Mouse (Mus musculus): ENCODE data around the gene Zc3hc1.

The Zc3hc1 gene

DNA sequence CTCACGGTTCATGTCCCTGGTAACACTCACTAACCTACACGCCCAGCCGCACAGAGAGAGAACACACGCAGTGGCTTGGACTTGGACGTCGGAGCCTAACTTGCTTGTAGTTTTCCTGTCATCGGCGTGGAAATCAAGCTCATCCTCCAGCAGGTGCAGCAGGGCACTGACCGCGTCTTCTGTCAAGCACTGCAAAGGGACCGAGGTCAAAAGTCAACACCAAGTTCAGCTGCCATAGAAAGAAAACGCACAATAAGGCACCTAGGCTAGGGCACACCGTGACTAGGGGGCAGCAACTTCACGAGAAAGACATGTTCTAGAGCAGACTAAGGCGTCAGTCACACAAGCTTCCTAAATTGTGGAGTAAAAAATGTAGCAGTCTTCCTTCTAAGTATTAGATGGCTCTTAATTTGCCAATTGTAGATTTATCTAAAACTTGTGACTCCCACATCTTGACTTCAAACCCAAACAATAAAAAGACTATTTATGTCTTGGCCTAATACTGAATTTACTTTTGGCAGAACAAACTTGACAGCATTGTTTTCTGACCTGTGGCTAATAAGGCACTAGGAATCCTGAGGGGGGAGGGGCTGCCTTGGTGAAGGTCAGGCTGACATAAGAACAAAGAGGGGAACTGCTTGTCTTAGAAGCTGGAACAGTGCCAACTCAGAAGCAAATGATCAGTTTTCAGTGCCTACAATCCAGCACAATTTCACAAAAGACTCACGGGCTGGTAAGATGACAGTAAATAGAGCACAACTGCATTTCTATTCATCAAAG lies 15.9 kb downstream of the Zc3hc1 start:
- in situ Hi-C loops (cut with MboI; ENCODE audit: low sequenced_read_pairs), result loop anchor here (25.0 kb wide), 1 partner anchor 288 kb away; no protein-coding TSS in a partner anchor

DNA sequence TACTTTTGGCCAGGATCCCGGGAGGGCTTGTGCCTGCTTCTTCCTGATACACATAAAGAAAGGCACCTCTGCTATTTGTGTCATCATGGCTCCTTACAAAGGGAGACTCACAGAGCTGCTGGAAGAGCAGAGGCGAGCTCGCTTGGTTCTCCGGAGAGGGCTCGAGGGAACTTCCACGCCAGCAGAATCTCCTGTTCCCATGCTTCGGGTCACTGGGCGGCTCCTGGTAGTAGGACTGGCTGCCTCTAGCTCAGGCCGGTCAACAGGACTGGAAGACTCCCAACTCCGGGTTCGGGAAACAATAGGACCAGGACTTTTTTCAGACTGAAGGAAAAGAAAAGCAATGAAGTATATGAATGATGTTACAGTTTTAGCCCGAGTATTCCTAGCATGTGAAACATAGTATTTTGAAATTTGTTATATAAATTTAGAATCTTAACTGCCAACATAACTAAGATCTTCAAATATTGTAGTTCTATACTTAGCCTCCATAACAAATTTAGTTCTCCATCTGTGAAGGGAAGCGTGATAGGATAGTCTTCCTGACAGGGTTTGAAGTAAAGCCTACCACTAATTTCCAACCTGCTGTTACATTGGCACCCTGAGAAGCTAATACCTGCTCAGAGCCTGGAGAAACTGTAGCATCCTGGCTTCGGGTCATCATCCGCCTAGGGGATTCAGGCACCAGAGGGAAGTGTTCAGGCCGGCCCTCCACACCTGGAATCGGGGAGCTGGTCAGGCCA lies 18.0 kb downstream of the Zc3hc1 start:
- in situ Hi-C loops (cut with MboI; ENCODE audit: low sequenced_read_pairs), result loop anchor here (25.0 kb wide), 1 partner anchor 285 kb away; no protein-coding TSS in a partner anchor

DNA sequence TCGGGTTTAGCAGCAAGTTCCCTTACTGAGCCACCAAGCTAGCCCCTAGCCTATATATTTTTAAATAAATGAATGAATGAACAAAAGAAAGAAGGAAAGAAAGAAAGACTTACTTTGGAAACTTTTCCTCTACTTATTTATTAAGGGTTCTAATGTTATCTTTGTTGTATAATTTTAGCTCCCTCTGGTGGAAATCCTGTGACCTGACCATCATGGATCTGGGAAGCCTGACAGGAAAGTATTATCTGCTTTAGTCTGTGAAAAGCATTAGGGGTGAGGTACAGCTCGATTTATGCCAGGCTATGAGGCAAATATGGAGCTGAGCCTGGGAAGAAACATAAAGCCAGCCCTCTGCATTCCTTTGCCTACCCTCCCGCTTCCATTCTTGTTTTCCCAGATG lies 21.5 kb downstream of the Zc3hc1 start:
- in situ Hi-C loops (cut with MboI; ENCODE audit: low sequenced_read_pairs), result loop anchor here (25.0 kb wide), 1 partner anchor 282 kb away; no protein-coding TSS in a partner anchor

DNA sequence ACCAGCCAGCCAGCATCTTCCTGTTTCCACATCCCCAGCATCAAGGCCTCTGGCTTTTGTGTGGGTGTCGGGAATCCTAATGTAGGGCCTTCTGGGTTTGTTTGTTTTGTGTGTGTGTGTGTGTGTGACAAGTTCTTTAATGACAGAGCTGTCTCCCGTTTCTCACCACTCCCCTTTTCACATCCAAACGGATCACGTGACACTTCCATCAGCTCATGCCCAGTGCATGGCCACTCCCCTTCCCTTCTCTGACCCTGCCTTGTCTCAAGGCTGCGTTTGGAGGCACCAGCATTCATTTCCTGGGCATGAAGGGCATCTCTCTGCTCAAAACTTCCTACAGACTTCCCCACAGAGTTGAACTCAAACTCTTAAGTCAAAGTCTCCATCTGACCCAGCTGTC lies 27.0 kb downstream of the Zc3hc1 start:
- in situ Hi-C loops (cut with MboI; ENCODE audit: low sequenced_read_pairs), result loop anchor here (25.0 kb wide), 1 partner anchor 277 kb away; no protein-coding TSS in a partner anchor

DNA sequence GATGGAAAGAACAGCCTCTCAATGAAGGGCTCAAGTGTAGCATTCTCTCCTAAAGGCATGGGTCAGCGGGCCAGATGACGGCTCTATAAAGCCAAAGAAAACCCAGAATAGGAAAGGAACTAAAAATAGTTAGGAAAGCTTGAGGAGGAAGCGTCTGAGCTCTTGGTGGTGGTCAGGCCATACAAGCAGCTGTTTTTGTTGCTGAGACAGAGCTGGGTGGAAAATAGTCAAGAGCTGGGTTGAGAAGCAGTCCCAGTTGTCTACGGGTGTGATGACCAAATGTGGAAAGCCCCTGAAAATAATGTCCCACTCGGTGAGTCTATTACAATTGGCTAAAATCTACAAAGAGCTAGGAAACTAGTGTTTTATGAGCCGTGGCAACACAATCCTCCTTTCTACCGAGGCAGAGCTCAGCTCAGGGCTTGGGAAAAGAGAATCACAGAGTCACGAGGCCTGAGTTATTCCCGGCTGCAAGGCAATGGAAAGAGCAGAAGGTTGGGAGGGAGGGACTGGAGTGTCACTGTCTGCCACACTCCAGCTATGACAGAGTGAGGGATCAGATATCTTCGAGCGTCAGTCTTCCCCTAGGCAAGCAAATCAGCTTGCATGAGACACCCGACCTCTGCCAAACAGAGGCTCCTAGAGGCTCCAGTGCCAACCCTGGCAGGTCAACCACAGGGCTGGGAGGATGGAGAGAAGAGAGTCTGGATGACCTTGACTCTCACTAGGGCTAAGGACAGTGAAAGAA lies 30.9 kb downstream of the Zc3hc1 start:
- in situ Hi-C loops (cut with MboI; ENCODE audit: low sequenced_read_pairs), result loop anchor here (25.0 kb wide), 1 partner anchor 273 kb away; no protein-coding TSS in a partner anchor

DNA sequence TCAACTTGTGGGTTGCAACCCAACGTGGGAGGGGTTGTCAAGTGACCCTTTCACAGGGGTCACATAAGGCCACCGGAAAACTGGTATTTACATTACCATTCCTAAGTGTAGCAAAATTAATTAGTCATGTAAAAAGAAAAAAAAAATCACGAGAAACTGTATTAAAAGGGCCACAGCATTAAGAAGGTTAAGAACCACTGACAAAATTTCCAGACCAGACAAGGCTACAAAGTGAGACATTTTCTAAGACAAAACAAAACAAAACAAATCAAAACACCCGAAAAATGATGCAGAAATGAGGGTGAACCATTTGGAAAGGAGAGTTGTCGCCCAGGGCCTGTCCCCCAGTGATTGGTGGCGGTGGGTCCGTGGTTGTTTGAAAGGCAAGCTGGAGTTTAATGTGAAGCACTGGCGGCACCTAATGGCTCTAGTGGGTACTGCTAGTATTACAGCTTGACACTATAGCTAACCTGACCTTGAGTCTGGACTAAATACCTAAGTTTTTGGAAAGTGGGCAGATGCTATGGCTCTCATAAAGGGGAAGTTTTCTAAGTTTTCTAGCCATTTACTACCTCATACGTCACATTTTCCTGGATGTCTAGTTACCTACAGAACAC lies 33.2 kb downstream of the Zc3hc1 start:
- in situ Hi-C loops (cut with MboI; ENCODE audit: low sequenced_read_pairs), result loop anchor here (25.0 kb wide), 1 partner anchor 270 kb away; no protein-coding TSS in a partner anchor

DNA sequence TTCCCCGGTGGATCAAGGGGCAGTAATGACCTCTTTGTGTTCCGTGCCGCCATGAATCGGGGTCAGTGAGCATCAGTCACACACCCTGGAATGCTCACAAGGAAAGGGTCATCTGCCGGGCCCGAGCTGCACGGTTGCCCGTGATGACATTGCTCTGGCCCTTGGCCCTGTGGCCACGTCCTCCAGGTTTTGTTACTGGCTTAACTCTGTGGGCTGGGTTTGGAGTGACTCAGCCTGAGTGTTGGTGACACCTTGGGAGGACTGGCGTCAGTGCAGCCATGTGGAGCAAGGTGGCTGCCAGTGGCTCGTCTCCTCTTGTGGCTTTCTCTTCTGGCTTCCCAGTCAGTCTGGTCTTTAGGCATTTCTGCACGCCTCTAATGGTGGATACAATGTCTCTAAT lies 34.1 kb downstream of the Zc3hc1 start:
- in situ Hi-C loops (cut with MboI; ENCODE audit: low sequenced_read_pairs), result loop anchor here (25.0 kb wide), 1 partner anchor 269 kb away; no protein-coding TSS in a partner anchor

DNA sequence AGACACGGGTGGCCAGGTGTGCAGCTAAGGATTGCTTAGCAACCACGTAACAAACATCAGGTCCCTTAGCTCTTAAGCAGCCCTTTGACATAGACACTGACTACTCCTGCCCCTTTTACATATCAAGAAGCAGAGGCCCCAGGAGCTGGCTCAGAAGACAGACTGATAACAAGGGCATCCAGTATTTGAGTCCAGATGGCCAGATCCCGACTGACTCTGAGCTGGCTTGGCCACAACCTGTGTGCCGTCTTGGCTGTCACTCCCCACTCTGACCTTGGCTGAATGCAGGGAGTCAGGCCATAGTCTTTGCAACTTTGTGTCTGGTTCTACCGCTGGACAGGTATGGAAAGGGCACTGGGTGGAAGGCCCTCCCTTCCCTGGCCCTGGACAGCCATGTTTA lies 34.7 kb downstream of the Zc3hc1 start:
- in situ Hi-C loops (cut with MboI; ENCODE audit: low sequenced_read_pairs), result loop anchor here (25.0 kb wide), 1 partner anchor 269 kb away; no protein-coding TSS in a partner anchor

DNA sequence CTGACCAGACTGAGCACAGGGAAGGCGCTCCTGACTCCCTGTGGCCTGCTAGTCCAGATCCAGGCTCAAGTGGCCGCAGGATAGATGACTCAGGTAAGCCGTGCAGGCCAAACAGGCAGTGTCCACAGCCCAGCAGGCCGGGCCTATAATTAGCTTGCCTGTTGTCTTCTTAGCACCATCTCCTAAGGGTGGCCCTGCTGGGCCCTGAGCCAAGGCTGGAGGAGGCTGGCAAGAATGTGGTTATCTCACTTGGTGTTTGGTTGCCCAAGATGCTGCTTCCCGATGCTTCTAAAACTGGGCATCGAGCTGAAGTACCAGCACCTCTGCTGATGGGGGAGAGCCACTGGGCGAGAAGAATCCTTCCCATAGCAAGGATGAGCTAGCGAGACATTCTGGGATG lies 35.1 kb downstream of the Zc3hc1 start:
- in situ Hi-C loops (cut with MboI; ENCODE audit: low sequenced_read_pairs), result loop anchor here (25.0 kb wide), 1 partner anchor 268 kb away; no protein-coding TSS in a partner anchor

DNA sequence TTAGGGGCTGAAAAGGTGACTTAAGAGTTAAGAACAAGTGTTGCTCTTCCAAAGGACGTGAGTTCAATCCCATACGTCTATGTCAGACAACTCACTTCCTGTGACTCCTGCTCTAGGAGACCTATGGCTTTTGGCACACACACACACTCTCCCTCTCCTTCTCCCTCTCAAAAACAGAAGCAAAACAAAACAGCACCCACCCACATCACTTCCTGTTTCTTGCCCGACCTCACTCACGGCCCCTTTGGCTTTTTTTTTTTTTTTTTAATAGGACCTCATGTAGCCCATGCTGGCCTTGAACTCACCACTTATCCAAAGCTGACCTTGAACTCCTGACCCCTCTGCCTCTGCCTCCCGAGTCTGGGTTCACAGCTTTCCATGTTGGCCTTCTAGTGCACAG lies 36.1 kb downstream of the Zc3hc1 start:
- in situ Hi-C loops (cut with MboI; ENCODE audit: low sequenced_read_pairs), result loop anchor here (25.0 kb wide), 1 partner anchor 267 kb away; no protein-coding TSS in a partner anchor

DNA sequence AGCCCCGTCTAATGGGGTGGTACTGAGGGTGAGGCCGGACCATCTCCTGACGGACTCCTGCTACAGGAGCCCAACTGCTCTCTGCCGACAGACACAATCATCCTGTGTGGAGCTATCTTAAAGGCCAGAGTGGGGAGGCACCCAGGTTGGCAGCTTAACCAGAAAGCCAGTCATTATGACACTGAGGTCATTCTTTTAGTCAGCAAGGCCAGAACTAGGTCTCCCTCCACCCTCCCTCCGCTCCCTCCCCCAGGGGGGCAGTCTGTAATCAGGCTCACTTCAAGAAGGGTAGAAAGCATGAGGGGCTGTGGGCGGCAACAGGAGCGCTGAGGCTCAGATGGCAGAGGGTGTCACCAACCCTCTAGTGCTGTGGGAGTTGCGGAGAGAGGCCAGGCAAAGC lies 37.2 kb downstream of the Zc3hc1 start:
- in situ Hi-C loops (cut with MboI; ENCODE audit: low sequenced_read_pairs), result loop anchor here (25.0 kb wide), 1 partner anchor 266 kb away; no protein-coding TSS in a partner anchor

DNA sequence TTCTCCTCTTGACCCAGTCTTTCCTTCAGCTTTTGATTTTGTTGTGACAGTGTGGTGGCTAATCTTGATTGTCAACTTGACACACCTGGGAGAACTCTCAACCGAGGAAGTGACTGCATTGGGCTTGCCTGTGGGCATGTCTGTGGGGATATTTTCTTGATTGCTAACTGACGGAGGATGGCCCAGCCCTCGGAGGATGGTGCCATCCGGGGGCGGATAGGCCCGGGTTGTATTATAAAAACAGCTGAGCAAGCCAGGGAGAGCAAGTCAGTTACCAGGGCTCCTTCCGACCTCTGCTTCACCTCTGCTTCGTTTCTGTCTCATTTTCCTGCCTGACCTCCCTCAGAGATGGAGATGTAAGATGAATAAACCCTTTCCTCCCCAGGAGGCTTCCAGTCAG lies 38.1 kb downstream of the Zc3hc1 start:
- in situ Hi-C loops (cut with MboI; ENCODE audit: low sequenced_read_pairs), result loop anchor here (25.0 kb wide), 1 partner anchor 265 kb away; no protein-coding TSS in a partner anchor

DNA sequence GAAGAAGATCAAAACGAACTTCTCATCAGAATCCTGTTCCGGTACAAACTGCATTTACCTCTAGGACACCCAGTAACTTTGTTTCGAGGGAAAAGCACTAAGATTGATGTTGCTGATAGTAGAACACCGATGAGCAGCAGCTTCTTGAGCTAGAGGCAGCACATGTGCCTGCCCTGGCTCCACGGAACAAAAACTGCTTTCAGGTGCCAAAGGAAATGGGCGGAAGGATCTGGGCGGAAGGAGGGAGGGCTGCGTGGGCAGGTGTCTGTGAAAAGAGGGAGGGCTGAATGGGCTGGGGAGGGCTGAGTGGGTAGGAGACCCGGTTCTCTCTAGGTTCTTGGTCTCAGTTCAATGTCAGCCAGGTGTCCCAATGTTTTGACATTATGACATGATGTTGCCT lies 39.5 kb downstream of the Zc3hc1 start:
- in situ Hi-C loops (cut with MboI; ENCODE audit: low sequenced_read_pairs), result loop anchor here (25.0 kb wide), 1 partner anchor 264 kb away; no protein-coding TSS in a partner anchor

DNA sequence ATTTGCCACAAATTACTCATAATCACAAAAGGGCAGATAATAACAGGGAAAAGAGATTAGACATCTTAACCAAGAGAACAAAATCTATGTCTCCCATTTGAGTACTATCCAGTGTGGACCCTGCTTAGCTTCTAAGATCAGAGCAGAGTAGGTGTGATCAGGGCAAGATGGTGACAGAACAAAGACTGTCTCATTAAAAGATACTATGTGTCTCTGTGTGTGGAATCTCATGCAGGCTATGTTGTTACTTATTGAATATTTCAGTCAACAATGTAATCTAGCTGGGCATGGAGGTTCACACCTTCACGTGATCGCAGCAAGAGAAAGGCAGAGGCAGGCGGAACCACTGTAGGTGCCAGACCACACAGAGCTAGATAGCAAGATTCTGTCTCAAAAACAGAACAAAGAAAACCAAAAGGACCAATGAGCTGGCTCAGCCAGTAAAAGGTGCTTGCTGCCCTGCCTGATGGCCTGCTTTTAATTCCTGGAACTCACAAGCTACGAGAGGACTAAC lies 43.5 kb downstream of the Zc3hc1 start:
- in situ Hi-C loops (cut with MboI; ENCODE audit: low sequenced_read_pairs), result no loop called here

DNA sequence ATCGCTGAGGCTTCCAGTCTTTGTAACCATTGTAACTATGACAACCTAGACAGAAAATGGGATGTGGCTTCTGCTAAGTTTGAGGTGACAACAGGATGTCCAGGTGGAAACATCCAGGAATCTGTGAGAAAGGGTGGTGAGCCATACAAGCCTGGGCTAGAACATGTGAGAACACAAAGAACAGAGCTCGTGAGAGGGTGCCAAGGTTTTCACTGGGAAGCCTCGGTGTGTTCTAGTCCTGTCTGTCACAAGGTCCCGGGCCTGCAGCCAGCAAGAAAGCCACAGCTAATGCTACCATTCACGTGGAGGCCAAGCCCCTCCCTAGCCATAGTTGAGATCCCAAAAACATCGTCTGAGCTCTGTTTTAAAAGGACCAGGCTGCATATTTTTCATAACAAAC lies 44.1 kb downstream of the Zc3hc1 start:
- in situ Hi-C loops (cut with MboI; ENCODE audit: low sequenced_read_pairs), result no loop called here

DNA sequence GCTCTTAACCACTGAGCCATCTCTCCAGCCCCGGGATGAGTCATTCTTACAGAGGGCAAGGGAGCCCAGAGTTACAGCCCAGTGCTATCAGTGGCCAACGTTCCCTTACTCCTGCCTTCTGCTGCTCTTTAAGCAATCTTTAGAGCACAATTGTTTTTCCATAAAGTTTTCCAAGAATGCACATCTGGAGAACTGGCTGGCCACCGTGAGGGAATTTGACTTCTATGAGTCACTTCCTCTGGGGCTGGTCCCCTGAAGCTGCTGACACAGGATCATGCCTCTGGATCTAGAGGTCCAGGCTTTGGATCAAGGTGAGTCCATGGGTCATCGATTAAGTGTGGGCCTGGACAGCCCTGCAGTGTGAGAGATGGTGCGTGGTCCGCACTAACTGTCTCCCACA lies 46.8 kb downstream of the Zc3hc1 start:
- in situ Hi-C loops (cut with MboI; ENCODE audit: low sequenced_read_pairs), result no loop called here

DNA sequence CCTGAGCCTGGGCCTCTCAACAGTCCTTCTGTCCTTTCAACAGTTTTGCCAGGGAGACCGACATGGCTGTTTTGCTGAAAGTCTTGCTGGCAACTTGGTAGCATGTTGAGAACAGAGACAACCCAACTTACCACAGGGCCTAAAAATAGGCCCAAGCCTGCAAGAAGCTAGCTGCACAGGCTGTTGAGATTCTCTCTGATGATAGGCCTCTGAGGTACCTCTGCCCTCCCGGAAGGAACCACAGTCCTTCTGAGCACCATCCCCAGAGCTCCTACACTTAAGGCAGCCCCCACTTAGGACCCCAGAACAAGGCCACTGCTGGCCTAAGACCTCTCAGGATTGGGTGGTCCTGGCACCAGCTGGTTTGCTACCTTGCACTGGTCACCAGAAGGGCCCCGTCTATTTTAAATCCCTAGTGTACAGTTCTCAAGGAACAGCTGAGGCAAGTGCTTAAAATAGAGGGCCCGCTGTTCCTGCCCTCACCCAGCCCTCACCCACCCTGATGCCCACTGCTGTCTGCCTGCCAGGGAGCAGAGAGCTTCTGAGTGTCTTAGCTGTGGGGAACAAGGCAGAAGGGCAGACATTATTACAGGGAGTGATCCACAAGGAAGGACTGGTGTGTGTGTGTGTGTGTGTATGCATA lies 50.5 kb downstream of the Zc3hc1 start:
- in situ Hi-C loops (cut with MboI; ENCODE audit: low sequenced_read_pairs), result no loop called here

DNA sequence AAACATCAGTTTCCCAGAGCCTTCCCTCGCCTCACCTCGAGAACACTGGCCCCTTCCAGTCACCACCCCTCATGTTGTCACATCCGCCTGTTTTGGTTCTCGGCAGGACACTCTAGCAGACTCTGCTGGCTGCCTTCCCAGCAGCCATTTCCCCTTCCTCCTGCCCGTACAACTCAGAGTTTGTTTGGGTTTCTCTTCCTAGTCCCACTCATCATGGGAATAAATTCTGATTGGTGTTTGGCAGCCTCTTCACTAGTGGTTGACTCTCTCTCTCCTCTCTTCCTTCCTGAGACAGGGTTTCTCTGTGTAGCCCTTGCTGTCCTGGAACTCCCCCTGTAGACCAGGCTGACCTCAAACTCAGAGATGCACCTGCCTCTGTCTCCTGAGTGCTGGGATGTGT lies 53.9 kb downstream of the Zc3hc1 start:
- in situ Hi-C loops (cut with MboI; ENCODE audit: low sequenced_read_pairs), result no loop called here

DNA sequence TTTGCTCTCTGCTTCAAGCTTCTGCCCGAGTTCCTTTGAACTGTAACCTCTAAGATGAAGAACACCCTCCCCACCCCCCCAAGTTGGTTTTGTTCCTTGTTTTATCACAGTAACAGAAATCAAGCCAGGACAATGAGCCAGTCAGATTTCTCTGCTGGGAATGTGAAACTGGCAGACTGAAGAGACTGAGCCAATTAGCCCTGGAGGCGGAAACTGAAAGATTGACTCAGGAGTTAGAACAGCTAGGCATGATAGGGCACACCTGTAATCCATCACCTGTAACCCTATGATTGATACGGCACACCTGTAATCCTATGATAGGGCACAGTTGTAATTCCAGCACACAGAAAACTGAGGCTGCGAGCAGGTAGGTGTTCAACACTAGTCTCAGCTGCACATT lies 58.6 kb downstream of the Zc3hc1 start:
- in situ Hi-C loops (cut with MboI; ENCODE audit: low sequenced_read_pairs), result no loop called here

DNA sequence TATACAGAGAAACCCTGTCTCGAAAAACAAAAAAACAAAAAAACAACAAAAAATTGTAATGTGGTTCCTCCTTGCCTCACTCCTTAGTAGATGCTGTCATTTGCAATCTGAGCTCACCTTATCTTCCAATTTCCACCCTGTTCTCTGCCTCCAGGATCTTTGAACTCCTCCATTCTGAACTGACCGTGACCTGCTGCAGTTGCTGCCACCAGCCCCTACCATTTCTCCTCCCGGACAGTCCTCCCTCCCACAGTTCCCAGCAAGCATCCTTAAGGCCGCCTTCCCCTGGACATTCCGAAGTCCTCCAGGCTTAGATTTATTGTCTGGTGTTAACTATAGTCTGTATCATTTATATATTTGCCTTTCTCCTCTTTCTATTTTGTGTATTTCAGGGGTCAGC lies 60.1 kb downstream of the Zc3hc1 start:
- in situ Hi-C loops (cut with MboI; ENCODE audit: low sequenced_read_pairs), result no loop called here
